In genomic region chr2:167155541-167155973, GRCm38 (mm10) we compare ENCODE assay signal across 9 mouse cellular contexts. TPM values are rescaled to one million over a fixed set of nuclear protein-coding genes. Genes with fewer than 3 reads are reported as not detected.
A peak's percentile ranks its signal among the peaks of the same experiment; 100 is the strongest.
DNase-seq lines count a peak whose midpoint lies in the region; ATAC-seq lines count a peak whose summit lies in the region.
"Had no signal": no experiment of that assay in that cellular context is flagged by ENCODE, and none has a peak within 500 bp of the region (broad histone marks: within the 10 kb centered on the region; RNA-seq: fewer than 3 reads in every experiment).

No protein-coding gene starts in this region.

- H3K4me1 ChIP-seq in hindbrain, embryonic 16.5 days (ENCODE audit: control insufficient read depth, insufficient read depth, low read depth, low read length): peaks cover 8% of the 10 kb centered on the region
- H3K4me1 ChIP-seq in hindbrain, embryonic 14.5 days (replicated peaks; ENCODE audit: control insufficient read depth, insufficient read depth, low read length): peaks cover 11% of the 10 kb centered on the region
- H3K4me1 ChIP-seq in midbrain, embryonic 16.5 days (ENCODE audit: control insufficient read depth, insufficient read depth, low read length): peaks cover 11% of the 10 kb centered on the region

- H3K9ac ChIP-seq in hindbrain, embryonic 16.5 days (ENCODE audit: low read depth, low read length): no peak overlapping the region
- H3K9ac ChIP-seq in hindbrain, embryonic 14.5 days: no peak overlapping the region
- peak overlapping the region; percentile 31; the same call in 1 of the 2 replicates for H3K9ac ChIP-seq in midbrain, embryonic 16.5 days (ENCODE audit: low read depth, low read length)

- H3K27me3 ChIP-seq in hindbrain, embryonic 16.5 days (replicated peaks; ENCODE audit: control insufficient read depth, insufficient read depth, low read length): no peaks in the 10 kb centered on the region
- no peaks in the 10 kb centered on the region for H3K27me3 ChIP-seq in hindbrain, embryonic 14.5 days (ENCODE audit: control insufficient read depth, insufficient read depth, low read length)
- no peaks in the 10 kb centered on the region for H3K27me3 ChIP-seq in midbrain, embryonic 16.5 days (ENCODE audit: control insufficient read depth, insufficient read depth, low read depth, low read length)

- peaks cover 3% of the 10 kb centered on the region for H3K9me3 ChIP-seq in hindbrain, embryonic 16.5 days (ENCODE audit: control insufficient read depth, low read length)
- no peaks in the 10 kb centered on the region for H3K9me3 ChIP-seq in hindbrain, embryonic 14.5 days (ENCODE audit: control insufficient read depth, low read length)
- no peaks in the 10 kb centered on the region for H3K9me3 ChIP-seq in midbrain, embryonic 16.5 days (replicated peaks; ENCODE audit: control insufficient read depth, low read length, poor library complexity, severe bottlenecking)

- intact Hi-C loops in heart, postnatal 10 days (cut with DNase I): no loop called here

- H3K36me3 ChIP-seq in hindbrain, embryonic 16.5 days (ENCODE audit: control insufficient read depth, insufficient read depth, low read length): no peaks in the 10 kb centered on the region
- no peaks in the 10 kb centered on the region for H3K36me3 ChIP-seq in hindbrain, embryonic 14.5 days (replicated peaks; ENCODE audit: control insufficient read depth, insufficient read depth)
- no peaks in the 10 kb centered on the region for H3K36me3 ChIP-seq in midbrain, embryonic 16.5 days (ENCODE audit: control insufficient read depth, insufficient read depth, low read length)

- no peak overlapping the region for H3K27ac ChIP-seq in hindbrain, embryonic 16.5 days (ENCODE audit: low read depth, low read length)
- no peak overlapping the region for H3K27ac ChIP-seq in hindbrain, embryonic 14.5 days
- 0 out of 2 replicates have a peak overlapping the region, but pooled peaks have one; percentile 10 for H3K27ac ChIP-seq in midbrain, embryonic 16.5 days (ENCODE audit: low read length)

- H3K4me3 ChIP-seq in hindbrain, embryonic 16.5 days (ENCODE audit: low read length): no peak overlapping the region
- H3K4me3 ChIP-seq in hindbrain, embryonic 14.5 days (replicated peaks; ENCODE audit: low read length): no peak overlapping the region
- H3K4me3 ChIP-seq in midbrain, embryonic 16.5 days (ENCODE audit: low read depth, low read length): no peak overlapping the region
- H3K4me3 ChIP-seq: megakaryocyte, embryonic 14.5 days had no signal

- 24% methylated on average over 4 of the region's 4 CpGs for WGBS in hindbrain, embryonic 16.5 days
- WGBS in hindbrain, embryonic 14.5 days: 41% methylated on average over 4 of the region's 4 CpGs
- 34% methylated on average over 4 of the region's 4 CpGs for WGBS in midbrain, embryonic 16.5 days

- peak; percentile 49 for ATAC-seq in hindbrain, embryonic 16.5 days
- no peak; the same call in 1 of the 2 replicates for ATAC-seq in hindbrain, embryonic 14.5 days (ENCODE audit: low FRiP score)
- peak; percentile 33; the same call in 1 of the 2 replicates for ATAC-seq in common myeloid progenitor, adult 5-6 weeks (replicated peaks; ENCODE audit: low read depth, poor library complexity, severe bottlenecking)
- peak; percentile 49; the same call in 1 of the 2 replicates for ATAC-seq in midbrain, embryonic 16.5 days
- no peak for ATAC-seq in CD4-positive, CD25-positive, alpha-beta regulatory T cell, adult 4 months
- ATAC-seq in megakaryocyte progenitor cell, adult 5-6 weeks (replicated peaks; ENCODE audit: poor library complexity): no peak

- H3K4me2 ChIP-seq in hindbrain, embryonic 16.5 days (ENCODE audit: low read length): no peak overlapping the region
- H3K4me2 ChIP-seq in hindbrain, embryonic 14.5 days (replicated peaks): no peak overlapping the region
- no peak overlapping the region for H3K4me2 ChIP-seq in midbrain, embryonic 16.5 days (ENCODE audit: low read length)

- no peak for DNase-seq in hindbrain, embryonic 14.5 days (ENCODE audit: low spot score)
- DNase-seq in heart, postnatal 10 days: peak; percentile 44 to 52
- DNase-seq in ovary, postnatal 36 days (ENCODE audit: low spot score): no peak

RNA-seq across cellular contexts. Expression of gene Kcnb1, which starts 34.4 kb away (rescaled TPM):
- polyA plus RNA-seq in hindbrain, embryonic 16.5 days (2015; fragmentation: Nextera tagmentation; extraction: Ambion mirVana): 3.2 TPM in 2 replicates
- polyA plus RNA-seq in hindbrain, embryonic 14.5 days (2014; fragmentation: Nextera tagmentation; extraction: Ambion mirVana): 3.5 and 3.9 TPM in 2 replicates
- 0.23 and 3.3 TPM in 2 replicates for total RNA-seq in common myeloid progenitor, adult 5-6 weeks (2017)
- 10 to 100 TPM; 45.4 to 50.2 TPM for total RNA-seq in heart, postnatal 10 days (2021)
- 3.9 and 4.0 TPM in 2 replicates for polyA plus RNA-seq in midbrain, embryonic 16.5 days (2015; fragmentation: Nextera tagmentation; extraction: Ambion mirVana)
- polyA plus RNA-seq in CD4-positive, CD25-positive, alpha-beta regulatory T cell, adult 4 months (2017; shearing (Covaris generic)): under 1 TPM; 0.22 to 0.92 TPM
- total RNA-seq in megakaryocyte progenitor cell, adult 5-6 weeks (2015): 0.34 and 0.47 TPM in 2 replicates
- total RNA-seq in megakaryocyte progenitor cell, adult 5-6 weeks (2017): 0.75 and 1.8 TPM in 2 replicates

Comparison
In these comparisons a context has a peak if more than half of its experiments do, and no peak if none do; other contexts are left out.
1. ATAC-seq: peak in hindbrain, embryonic 16.5 days (single experiment), common myeloid progenitor, adult 5-6 weeks (single experiment) and midbrain, embryonic 16.5 days (single experiment); none in hindbrain, embryonic 14.5 days (single experiment), CD4-positive, CD25-positive, alpha-beta regulatory T cell, adult 4 months (single experiment) and megakaryocyte progenitor cell, adult 5-6 weeks (single experiment).
2. DNase-seq: peak in heart, postnatal 10 days (2 of 2); none in hindbrain, embryonic 14.5 days (single experiment) and ovary, postnatal 36 days (single experiment).